Mouse (Mus musculus) myocyte (in vitro differentiated cells): ENCODE measurements around the gene Rgs1. TPM values are rescaled to one million over a fixed set of nuclear protein-coding genes. Genes with fewer than 3 reads are reported as not detected.

Experiments used
- H3K27me3 ChIP-seq: one replicate; pipeline ENCODE4 v1.6.1; 2011; ENCODE audit not compliant: control insufficient read depth, insufficient read depth, insufficient read length
- H3K36me3 ChIP-seq: one replicate; pipeline ENCODE4 v1.6.1; 2011; ENCODE audit not compliant: control insufficient read depth, insufficient read depth
- H3K4me2 ChIP-seq: one replicate; pipeline ENCODE4 v1.6.1; 2011; ENCODE audit warnings: low read depth, control low read depth
- H3K4me3 ChIP-seq: one replicate; pipeline ENCODE4 v1.5.1; 2011; ENCODE audit warnings: mild to moderate bottlenecking, control low read depth, moderate library complexity
- H3K79me2 ChIP-seq: one replicate; pipeline ENCODE4 v1.6.1; 2011; ENCODE audit not compliant: control insufficient read depth, insufficient read depth
- H3ac ChIP-seq: one replicate; pipeline ENCODE4 v1.6.1; 2011; ENCODE audit not compliant: control insufficient read depth, insufficient read length
- CEBPB ChIP-seq: IDR thresholded peaks from 2 replicates; pipeline ENCODE4 v1.6.1; 2011; ENCODE audit warnings: mild to moderate bottlenecking, moderate library complexity; ENCODE audit not compliant: poor library complexity, insufficient read depth, severe bottlenecking
- E2F4 ChIP-seq: IDR thresholded peaks from one replicate; pipeline ENCODE4 v1.6.1; 2011; ENCODE audit warnings: mild to moderate bottlenecking, control low read depth, moderate library complexity; ENCODE audit not compliant: insufficient read depth
- MAX ChIP-seq: IDR thresholded peaks from one replicate; pipeline ENCODE4 v1.6.1; 2011; ENCODE audit warnings: low read depth, mild to moderate bottlenecking, control low read depth
- MYOD1 ChIP-seq, 3 experiments: IDR thresholded peaks; one replicate each; pipeline ENCODE4 v1.6.1; 2011; ENCODE audit warnings: control low read depth in 2 of 3, low read depth in 2 of 3, mild to moderate bottlenecking in 2 of 3, moderate library complexity in 1 of 3; ENCODE audit not compliant: insufficient read length in 2 of 3, control insufficient read depth in 1 of 3
- MYOG ChIP-seq, 3 experiments: IDR thresholded peaks; one replicate each; pipeline ENCODE4 v1.6.1; 2011; ENCODE audit warnings: control low read depth in 2 of 3, low read depth in 2 of 3, mild to moderate bottlenecking in 2 of 3; ENCODE audit not compliant: insufficient read length in 2 of 3, control insufficient read depth in 1 of 3, insufficient read depth in 1 of 3
- POLR2A ChIP-seq: IDR thresholded peaks from one replicate; pipeline ENCODE4 v1.6.1; 2011; ENCODE audit warnings: low read depth, mild to moderate bottlenecking, control low read depth, moderate library complexity; ENCODE audit not compliant: insufficient read length
- POLR2AphosphoS2 ChIP-seq: IDR thresholded peaks from one replicate; pipeline ENCODE4 v1.6.1; 2011; ENCODE audit warnings: low read depth, control low read depth; ENCODE audit not compliant: insufficient read length
- REST ChIP-seq: IDR thresholded peaks from one replicate; pipeline ENCODE4 v1.6.1; 2011; ENCODE audit warnings: mild to moderate bottlenecking, control low read depth, moderate library complexity; ENCODE audit not compliant: insufficient read depth, insufficient read length
- SRF ChIP-seq: IDR thresholded peaks from one replicate; pipeline ENCODE4 v1.6.1; 2011; ENCODE audit warnings: low read depth; ENCODE audit not compliant: control insufficient read depth, insufficient read length
- TCF12 ChIP-seq: IDR thresholded peaks from one replicate; pipeline ENCODE4 v1.6.1; 2011; ENCODE audit warnings: mild to moderate bottlenecking, control low read depth; ENCODE audit not compliant: poor library complexity, insufficient read depth, severe bottlenecking
- TCF3 ChIP-seq: IDR thresholded peaks from one replicate; pipeline ENCODE4 v1.6.1; 2011; ENCODE audit warnings: low read depth, control low read depth; ENCODE audit not compliant: insufficient read length
- USF1 ChIP-seq: IDR thresholded peaks from one replicate; pipeline ENCODE4 v1.6.1; 2011; ENCODE audit warnings: low read depth, mild to moderate bottlenecking, control low read depth, moderate library complexity
- polyA plus RNA-seq: library from polyadenylated mRNA; unstranded; fragments of >200 nt; fragmentation: generic; extraction: Trizol; gene quantifications from one replicate; pipeline ENCODE4 v1.2.1, GENCODE M21; 2012; ENCODE audit warnings: missing spikeins

The Rgs1 gene
- not detected for polyA plus RNA-seq

GRCm38 (mm10) chr1:144248923-144249322 is at the start of gene Rgs1:
Rgs1 (minus strand) TSS chr1:144249242.
- H3K4me2 ChIP-seq: no peak within 1 kb of the TSS
- H3ac ChIP-seq: no peak within 1 kb of the TSS
- no peaks in the 10 kb centered on the region for H3K36me3 ChIP-seq
- TF ChIP-seq SRF (no peak), TCF12 (no peak), MAX (no peak), POLR2A (no peak), MYOD1 (IDR thresholded peaks at IDR 0.05; ENCODE audit: control insufficient read depth in 1 of 3, insufficient read length in 2 of 3, low read depth in 2 of 3) (no peak), POLR2AphosphoS2 (no peak), CEBPB (no peak), MYOG (IDR thresholded peaks at IDR 0.05; ENCODE audit: control insufficient read depth in 1 of 3, insufficient read depth in 1 of 3, insufficient read length in 2 of 3, low read depth in 2 of 3) (no peak)
- H3K27me3 ChIP-seq: no peaks in the 10 kb centered on the region
- no peak within 1 kb of the TSS for H3K4me3 ChIP-seq
- no peaks in the 10 kb centered on the region for H3K79me2 ChIP-seq

DNA sequence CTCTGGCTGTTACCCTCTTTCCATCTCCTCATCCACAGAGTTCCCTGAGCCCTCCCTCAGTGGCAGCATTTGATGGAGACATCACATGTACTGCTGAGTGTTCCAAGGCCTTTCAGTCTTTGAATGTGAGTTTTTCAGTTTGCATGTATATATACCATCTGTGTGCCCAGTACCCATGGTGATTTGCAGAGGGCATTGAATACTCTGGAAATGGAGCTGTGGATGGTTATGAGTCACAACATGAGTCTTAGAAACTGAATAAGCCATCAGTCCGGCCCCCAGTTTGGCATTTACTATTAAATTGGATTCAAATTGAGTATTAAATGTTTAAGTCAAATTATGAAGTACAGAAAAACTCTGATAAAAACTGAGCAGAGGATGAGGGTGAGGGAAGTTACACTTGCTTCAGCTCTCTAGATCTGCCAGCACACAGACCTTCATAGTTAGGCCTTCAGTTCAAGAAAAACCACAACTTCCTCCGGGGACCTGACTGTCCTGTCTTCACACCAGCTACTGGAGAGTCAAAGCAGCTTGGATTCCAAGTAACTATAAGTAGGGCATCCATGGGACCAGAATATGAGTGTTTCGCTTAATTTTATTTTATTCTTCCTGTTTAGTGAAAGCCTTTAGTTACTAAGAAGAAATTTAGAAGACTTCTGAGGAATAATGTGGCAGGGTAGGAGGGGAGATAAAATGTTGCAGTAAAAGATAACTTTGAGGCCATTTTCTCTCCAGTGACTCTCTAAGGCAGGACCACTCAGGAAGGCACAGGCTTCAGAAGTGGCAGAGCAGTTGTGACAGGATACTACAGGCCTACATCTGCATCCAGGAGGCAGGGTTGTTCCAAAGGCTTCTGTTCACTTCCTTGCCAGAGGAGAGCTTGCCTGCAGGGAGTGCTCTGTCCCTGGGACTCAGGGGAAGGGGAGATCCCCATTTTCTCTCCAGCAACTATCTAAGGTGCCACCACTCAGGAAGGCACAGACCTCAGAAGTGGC is 34.3 kb upstream of the Rgs1 start:
- Histone ChIP-seq H3K27me3 (no peaks in the 10 kb centered on the region), H3K79me2 (no peaks in the 10 kb centered on the region), H3K4me2 (no peak overlapping the region), H3ac (no peak overlapping the region), H3K4me3 (no peak overlapping the region), H3K36me3 (no peaks in the 10 kb centered on the region)
- TF ChIP-seq TCF3 (no peak), SRF (no peak), MYOD1 (IDR thresholded peaks at IDR 0.05; ENCODE audit: control insufficient read depth in 1 of 3, insufficient read length in 2 of 3, low read depth in 2 of 3) (no peak), CEBPB (no peak), REST (no peak), E2F4 (no peak), POLR2AphosphoS2 (no peak), MAX (no peak), USF1 (no peak), TCF12 (no peak), POLR2A (no peak), MYOG (IDR thresholded peaks at IDR 0.05; ENCODE audit: control insufficient read depth in 1 of 3, insufficient read depth in 1 of 3, insufficient read length in 2 of 3, low read depth in 2 of 3) (no peak)

DNA sequence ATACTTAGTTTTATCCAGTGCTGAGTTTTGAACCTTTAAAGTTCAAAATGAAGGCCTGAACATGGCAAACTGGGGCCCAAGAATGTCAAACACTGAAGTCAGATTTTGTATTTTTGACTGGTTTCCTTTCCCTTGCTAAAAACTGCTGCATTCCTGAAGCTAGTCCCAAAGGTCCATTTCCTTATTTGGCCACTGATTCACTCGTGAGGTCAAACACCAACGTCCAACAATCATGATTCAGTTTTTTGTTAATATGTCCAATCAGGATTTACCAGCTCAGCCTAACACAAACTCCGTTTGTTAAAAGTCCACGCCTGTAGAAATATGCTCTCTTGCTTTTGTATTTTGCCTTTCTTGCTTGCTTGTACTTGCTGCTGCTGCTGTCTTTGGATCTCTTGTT is 31.0 kb upstream of the Rgs1 start:
- Histone ChIP-seq H3K4me2 (no peak overlapping the region), H3K4me3 (no peak overlapping the region), H3K27me3 (no peaks in the 10 kb centered on the region), H3K79me2 (no peaks in the 10 kb centered on the region), H3ac (no peak overlapping the region), H3K36me3 (no peaks in the 10 kb centered on the region)
- TF ChIP-seq SRF: peak; percentile 56
- TF ChIP-seq TCF3: no peak
- no peak for TF ChIP-seq E2F4

DNA sequence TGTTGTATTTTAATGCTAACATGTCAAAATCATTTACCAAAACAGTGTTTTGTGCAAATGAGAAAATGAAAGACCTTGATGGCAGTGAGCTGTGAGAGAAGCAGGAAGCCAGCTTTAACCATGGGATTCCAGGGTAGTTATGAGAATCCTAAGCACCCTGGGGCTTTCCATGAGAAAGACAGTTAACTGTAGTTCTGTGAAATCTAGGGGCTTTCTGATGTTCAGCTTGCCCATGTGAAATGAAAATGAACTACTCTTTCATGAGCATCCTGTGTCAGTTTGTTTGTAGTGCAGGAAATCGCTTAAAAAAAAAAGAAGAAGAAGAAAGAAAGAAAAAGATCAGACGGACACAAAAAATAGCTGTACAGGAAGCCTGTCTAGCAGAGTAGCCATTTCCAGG is 23.9 kb upstream of the Rgs1 start:
- H3K4me2 ChIP-seq: no peak overlapping the region
- H3K4me3 ChIP-seq: no peak overlapping the region
- TF ChIP-seq TCF12 (no peak), POLR2AphosphoS2 (no peak), CEBPB (no peak), MYOD1 (IDR thresholded peaks at IDR 0.05; ENCODE audit: control insufficient read depth in 1 of 3, insufficient read length in 2 of 3, low read depth in 2 of 3) (no peak), USF1 (no peak), E2F4 (no peak), MAX (no peak), SRF (no peak), TCF3 (no peak), REST (no peak), POLR2A (no peak), MYOG (IDR thresholded peaks at IDR 0.05; ENCODE audit: control insufficient read depth in 1 of 3, insufficient read depth in 1 of 3, insufficient read length in 2 of 3, low read depth in 2 of 3) (no peak)
- no peaks in the 10 kb centered on the region for H3K27me3 ChIP-seq
- no peak overlapping the region for H3ac ChIP-seq
- H3K79me2 ChIP-seq: no peaks in the 10 kb centered on the region
- H3K36me3 ChIP-seq: no peaks in the 10 kb centered on the region

- Histone ChIP-seq H3K27me3 (no peaks in the 10 kb centered on the region), H3K4me2 (no peak overlapping the region), H3K4me3 (no peak overlapping the region), H3K79me2 (no peaks in the 10 kb centered on the region), H3ac (no peak overlapping the region), H3K36me3 (no peaks in the 10 kb centered on the region)
- TF ChIP-seq USF1 (no peak), CEBPB (no peak), POLR2A (no peak), TCF3 (no peak), MYOD1 (IDR thresholded peaks at IDR 0.05; ENCODE audit: control insufficient read depth in 1 of 3, insufficient read length in 2 of 3, low read depth in 2 of 3) (no peak)
Measured at GRCm38 (mm10) chr1:144269112-144269511, 20.1 kb upstream of the Rgs1 start.
